Mouse (Mus musculus) myocyte (in vitro differentiated cells): ENCODE data around the gene Mki67. TPM values are rescaled to one million over a fixed set of nuclear protein-coding genes. Genes with fewer than 3 reads are reported as not detected.

Experiments
- H3K27me3 ChIP-seq: one replicate; pipeline ENCODE4 v1.6.1; 2011; ENCODE audit not compliant: control insufficient read depth, insufficient read depth, insufficient read length
- H3K36me3 ChIP-seq: one replicate; pipeline ENCODE4 v1.6.1; 2011; ENCODE audit not compliant: control insufficient read depth, insufficient read depth
- H3K4me2 ChIP-seq: one replicate; pipeline ENCODE4 v1.6.1; 2011; ENCODE audit warnings: low read depth, control low read depth
- H3K4me3 ChIP-seq: one replicate; pipeline ENCODE4 v1.5.1; 2011; ENCODE audit warnings: mild to moderate bottlenecking, control low read depth, moderate library complexity
- H3K79me2 ChIP-seq: one replicate; pipeline ENCODE4 v1.6.1; 2011; ENCODE audit not compliant: control insufficient read depth, insufficient read depth
- H3ac ChIP-seq: one replicate; pipeline ENCODE4 v1.6.1; 2011; ENCODE audit not compliant: control insufficient read depth, insufficient read length
- CEBPB ChIP-seq: IDR thresholded peaks from 2 replicates; pipeline ENCODE4 v1.6.1; 2011; ENCODE audit warnings: mild to moderate bottlenecking, moderate library complexity; ENCODE audit not compliant: poor library complexity, insufficient read depth, severe bottlenecking
- E2F4 ChIP-seq: IDR thresholded peaks from one replicate; pipeline ENCODE4 v1.6.1; 2011; ENCODE audit warnings: mild to moderate bottlenecking, control low read depth, moderate library complexity; ENCODE audit not compliant: insufficient read depth
- MAX ChIP-seq: IDR thresholded peaks from one replicate; pipeline ENCODE4 v1.6.1; 2011; ENCODE audit warnings: low read depth, mild to moderate bottlenecking, control low read depth
- MYOD1 ChIP-seq, 3 experiments: IDR thresholded peaks; one replicate each; pipeline ENCODE4 v1.6.1; 2011; ENCODE audit warnings: control low read depth in 2 of 3, low read depth in 2 of 3, mild to moderate bottlenecking in 2 of 3, moderate library complexity in 1 of 3; ENCODE audit not compliant: insufficient read length in 2 of 3, control insufficient read depth in 1 of 3
- MYOG ChIP-seq, 3 experiments: IDR thresholded peaks; one replicate each; pipeline ENCODE4 v1.6.1; 2011; ENCODE audit warnings: control low read depth in 2 of 3, low read depth in 2 of 3, mild to moderate bottlenecking in 2 of 3; ENCODE audit not compliant: insufficient read length in 2 of 3, control insufficient read depth in 1 of 3, insufficient read depth in 1 of 3
- POLR2A ChIP-seq: IDR thresholded peaks from one replicate; pipeline ENCODE4 v1.6.1; 2011; ENCODE audit warnings: low read depth, mild to moderate bottlenecking, control low read depth, moderate library complexity; ENCODE audit not compliant: insufficient read length
- POLR2AphosphoS2 ChIP-seq: IDR thresholded peaks from one replicate; pipeline ENCODE4 v1.6.1; 2011; ENCODE audit warnings: low read depth, control low read depth; ENCODE audit not compliant: insufficient read length
- REST ChIP-seq: IDR thresholded peaks from one replicate; pipeline ENCODE4 v1.6.1; 2011; ENCODE audit warnings: mild to moderate bottlenecking, control low read depth, moderate library complexity; ENCODE audit not compliant: insufficient read depth, insufficient read length
- SRF ChIP-seq: IDR thresholded peaks from one replicate; pipeline ENCODE4 v1.6.1; 2011; ENCODE audit warnings: low read depth; ENCODE audit not compliant: control insufficient read depth, insufficient read length
- TCF12 ChIP-seq: IDR thresholded peaks from one replicate; pipeline ENCODE4 v1.6.1; 2011; ENCODE audit warnings: mild to moderate bottlenecking, control low read depth; ENCODE audit not compliant: poor library complexity, insufficient read depth, severe bottlenecking
- TCF3 ChIP-seq: IDR thresholded peaks from one replicate; pipeline ENCODE4 v1.6.1; 2011; ENCODE audit warnings: low read depth, control low read depth; ENCODE audit not compliant: insufficient read length
- USF1 ChIP-seq: IDR thresholded peaks from one replicate; pipeline ENCODE4 v1.6.1; 2011; ENCODE audit warnings: low read depth, mild to moderate bottlenecking, control low read depth, moderate library complexity
- polyA plus RNA-seq: library from polyadenylated mRNA; unstranded; fragments of >200 nt; fragmentation: generic; extraction: Trizol; gene quantifications from one replicate; pipeline ENCODE4 v1.2.1, GENCODE M21; 2012; ENCODE audit warnings: missing spikeins

The Mki67 gene
- polyA plus RNA-seq, 1 experiment, result 6.8 TPM

GRCm38 (mm10) chr7:135728038-135728437 is 11.9 kb upstream of the Mki67 start:
- Histone ChIP-seq H3K4me3 (no peak overlapping the region), H3K4me2 (no peak overlapping the region), H3ac (no peak overlapping the region), H3K79me2 (no peaks in the 10 kb centered on the region), H3K27me3 (peaks cover 9% of the 10 kb centered on the region), H3K36me3 (no peaks in the 10 kb centered on the region)
- TF ChIP-seq REST (no peak), MYOG (IDR thresholded peaks at IDR 0.05; ENCODE audit: control insufficient read depth in 1 of 3, insufficient read depth in 1 of 3, insufficient read length in 2 of 3, low read depth in 2 of 3) (no peak), TCF3 (no peak), POLR2AphosphoS2 (no peak), SRF (no peak), POLR2A (no peak), MYOD1 (IDR thresholded peaks at IDR 0.05; ENCODE audit: control insufficient read depth in 1 of 3, insufficient read length in 2 of 3, low read depth in 2 of 3) (no peak), USF1 (no peak), TCF12 (no peak), CEBPB (no peak), MAX (no peak), E2F4 (no peak)

GRCm38 (mm10) chr7:135726707-135727106 is 10.5 kb upstream of the Mki67 start:
- Histone ChIP-seq H3K4me2 (no peak overlapping the region), H3K36me3 (no peaks in the 10 kb centered on the region), H3K27me3 (peaks cover 9% of the 10 kb centered on the region), H3K79me2 (no peaks in the 10 kb centered on the region), H3ac (no peak overlapping the region), H3K4me3 (no peak overlapping the region)
- TF ChIP-seq CEBPB (no peak), SRF (no peak), USF1 (no peak), MAX (no peak), TCF12 (no peak), POLR2AphosphoS2 (no peak), MYOD1 (IDR thresholded peaks at IDR 0.05; ENCODE audit: control insufficient read depth in 1 of 3, insufficient read length in 2 of 3, low read depth in 2 of 3) (no peak), POLR2A (no peak), REST (no peak)

GRCm38 (mm10) chr7:135723672-135724341 is 7.6 kb upstream of the Mki67 start:
- H3K79me2 ChIP-seq, result no peaks in the 10 kb centered on the region
- H3K36me3 ChIP-seq, result no peaks in the 10 kb centered on the region
- H3K4me2 ChIP-seq, result no peak overlapping the region
- no peak overlapping the region for H3ac ChIP-seq
- H3K4me3 ChIP-seq, result no peak overlapping the region
- TF ChIP-seq REST, result no peak
- no peak for TF ChIP-seq MYOG (IDR thresholded peaks at IDR 0.05; ENCODE audit: control insufficient read depth in 1 of 3, insufficient read depth in 1 of 3, insufficient read length in 2 of 3, low read depth in 2 of 3)
- H3K27me3 ChIP-seq, result peaks cover 9% of the 10 kb centered on the region

- Histone ChIP-seq H3ac (no peak overlapping the region), H3K4me3 (no peak overlapping the region), H3K36me3 (no peaks in the 10 kb centered on the region), H3K79me2 (no peaks in the 10 kb centered on the region), H3K4me2 (no peak overlapping the region), H3K27me3 (peaks cover 9% of the 10 kb centered on the region)
- TF ChIP-seq MYOD1 (IDR thresholded peaks at IDR 0.05; ENCODE audit: control insufficient read depth in 1 of 3, insufficient read length in 2 of 3, low read depth in 2 of 3) (no peak), E2F4 (no peak), USF1 (no peak), MAX (no peak), TCF12 (no peak)
Observed at GRCm38 (mm10) chr7:135722011-135722838, 6.1 kb upstream of the Mki67 start.

GRCm38 (mm10) chr7:135721436-135721992 is 5.4 kb upstream of the Mki67 start:
- Histone ChIP-seq H3K4me2 (no peak overlapping the region), H3ac (no peak overlapping the region), H3K79me2 (no peaks in the 10 kb centered on the region), H3K4me3 (no peak overlapping the region), H3K36me3 (no peaks in the 10 kb centered on the region), H3K27me3 (peaks cover 9% of the 10 kb centered on the region)
- TF ChIP-seq MYOG (IDR thresholded peaks at IDR 0.05; ENCODE audit: control insufficient read depth in 1 of 3, insufficient read depth in 1 of 3, insufficient read length in 2 of 3, low read depth in 2 of 3) (no peak), SRF (no peak), MYOD1 (IDR thresholded peaks at IDR 0.05; ENCODE audit: control insufficient read depth in 1 of 3, insufficient read length in 2 of 3, low read depth in 2 of 3) (no peak), REST (no peak), MAX (no peak)
